Mouse (Mus musculus) G1E (cell line): ENCODE measurements at regions not wholly inside any gene's neighbourhood (a gene's known extent, or its start where the extent isn't known, plus 50 kb on each side); places are given as distances from the start of the nearest gene placed in this dataset.

ENCODE experiments used
- CTCF ChIP-seq: IDR thresholded peaks from 2 replicates; pipeline ENCODE4 v1.5.1; 2012; ENCODE audit warnings: low read depth, low read length, inconsistent platforms, mixed read lengths
- GATA1 ChIP-seq: IDR thresholded peaks from 2 replicates; pipeline ENCODE4 v1.6.1; 2012; ENCODE audit warnings: borderline replicate concordance, low read length, inconsistent platforms, mixed read lengths

GRCm38 (mm10) chr16:29745486-29745885, 166.4 kb downstream of the Opa1 start:
- no peak for TF ChIP-seq CTCF
- no peak for TF ChIP-seq GATA1
